Mouse (Mus musculus) liver, adult (tissue): Measurements from ENCODE around the gene Olfr866.

Source experiments
- GATA4 ChIP-seq: IDR thresholded peaks from 2 replicates; pipeline ENCODE4 v1.6.1; 2014; ENCODE audit warnings: mild to moderate bottlenecking, low read length; ENCODE audit not compliant: insufficient replicate concordance

Olfr866 gene

DNA sequence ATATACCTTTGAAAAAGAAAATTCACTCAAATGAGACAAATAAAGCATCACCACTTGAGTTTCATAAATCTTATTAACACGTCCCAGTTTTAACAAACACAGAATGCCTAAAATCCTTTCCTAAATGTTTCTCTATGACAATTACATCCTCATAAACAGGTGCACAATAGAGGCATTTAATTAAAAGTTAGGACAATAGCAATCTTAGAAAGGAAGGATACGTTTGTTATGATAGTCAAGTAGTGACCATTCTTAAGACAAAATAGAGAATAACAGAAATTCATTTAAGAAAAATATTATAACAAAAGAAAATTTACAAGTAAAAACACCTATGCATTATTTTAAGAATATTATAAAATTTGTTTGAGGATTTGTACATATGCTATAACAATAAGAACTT, at the start of gene Olfr866:
Gene Olfr866, minus strand, starts transcription at position 101 of the 400 bp plus-strand sequence.
- TF ChIP-seq GATA4 = no peak

GRCm38 (mm10) chr9:20073523-20074177, 45.8 kb upstream of the Olfr866 start:
- no peak for TF ChIP-seq GATA4

GRCm38 (mm10) chr9:20071291-20071690, 43.5 kb upstream of the Olfr866 start:
- no peak for TF ChIP-seq GATA4

- TF ChIP-seq GATA4 = no peak
These were observed 42.4 kb upstream of the Olfr866 start for GRCm38 (mm10) chr9:20070236-20070635.

- TF ChIP-seq GATA4 = no peak
These were observed 29.6 kb upstream of the Olfr866 start, which contains the start of gene Olfr867 for GRCm38 (mm10) chr9:20057462-20057861. Gene Olfr867, minus strand, starts transcription at chr9:20057562.

GRCm38 (mm10) chr9:20047964-20048363, 20.1 kb upstream of the Olfr866 start:
- no peak for TF ChIP-seq GATA4
